1 mouse cellular context compared by ENCODE assay signal in the genomic region with DNA sequence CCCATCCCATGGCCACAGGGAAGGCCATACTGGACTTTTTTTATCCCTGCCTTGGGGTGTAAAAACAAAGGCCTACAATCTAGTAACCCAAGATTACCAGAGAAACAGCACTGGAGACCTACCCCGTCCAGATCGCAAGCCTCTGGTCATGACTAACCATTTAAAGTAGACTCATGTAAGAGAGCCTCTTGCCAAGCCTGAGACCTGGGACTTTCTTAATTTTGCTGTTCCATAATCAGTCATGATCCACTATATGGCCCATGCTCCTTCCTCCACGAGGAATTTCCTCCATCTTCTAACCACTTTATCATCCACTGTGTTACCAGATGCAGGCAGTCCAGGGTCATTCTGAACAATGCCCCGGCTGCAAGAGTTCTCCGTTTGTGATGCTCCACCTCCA.
TF ChIP-seq lines count a peak whose summit lies in the region.

No protein-coding gene starts in this region.

TF ChIP-seq in CH12.LX, 34 proteins besides CTCF, POLR2A, EP300 and RAD21 (continued from another document):
- TF ChIP-seq CHD1 (IDR thresholded peaks at IDR 0.05; ENCODE audit: low read depth, low read length) (no peak), MAX (IDR thresholded peaks at IDR 0.05; ENCODE audit: low read length) (no peak), ZKSCAN1 (IDR thresholded peaks at IDR 0.05; ENCODE audit: borderline replicate concordance, low read depth, low read length) (no peak), NELFE (IDR thresholded peaks at IDR 0.05; ENCODE audit: low read depth, low read length) (no peak), MEF2A (IDR thresholded peaks at IDR 0.05; ENCODE audit: borderline replicate concordance, low read depth, low read length) (no peak), SMC3 (IDR thresholded peaks at IDR 0.05; ENCODE audit: low read depth, low read length) (no peak), IRF4 (IDR thresholded peaks at IDR 0.05; ENCODE audit: low read depth, low read length) (no peak), ETS1 (conservative IDR thresholded peaks at IDR 0.05; ENCODE audit: low read depth, low read length) (no peak), ELF1 (IDR thresholded peaks at IDR 0.05; ENCODE audit: low read depth, low read length) (no peak), BHLHE40 (IDR thresholded peaks at IDR 0.05; ENCODE audit: low read depth, low read length) (no peak), MAZ (IDR thresholded peaks at IDR 0.05; ENCODE audit: low read depth, low read length) (no peak), MXI1 (IDR thresholded peaks at IDR 0.05; ENCODE audit: low read depth, low read length) (no peak), RCOR1 (conservative IDR thresholded peaks at IDR 0.05; ENCODE audit: low read depth, low read length) (no peak), SIN3A (IDR thresholded peaks at IDR 0.05; ENCODE audit: low read length) (no peak), ZC3H11A (IDR thresholded peaks at IDR 0.05; ENCODE audit: low read depth, low read length) (no peak), JUN (IDR thresholded peaks at IDR 0.05; ENCODE audit: insufficient read depth, low read depth, low read length) (no peak), GABPA (IDR thresholded peaks at IDR 0.05; ENCODE audit: insufficient replicate concordance, low read depth, low read length) (no peak)
TF ChIP-seq in CH12.LX: peak in this region for 0.
